Mouse (Mus musculus): ENCODE results near the gene Rab15.
A peak's percentile ranks its signal among the peaks of the same experiment; 100 is the strongest.

Gene Rab15

DNA sequence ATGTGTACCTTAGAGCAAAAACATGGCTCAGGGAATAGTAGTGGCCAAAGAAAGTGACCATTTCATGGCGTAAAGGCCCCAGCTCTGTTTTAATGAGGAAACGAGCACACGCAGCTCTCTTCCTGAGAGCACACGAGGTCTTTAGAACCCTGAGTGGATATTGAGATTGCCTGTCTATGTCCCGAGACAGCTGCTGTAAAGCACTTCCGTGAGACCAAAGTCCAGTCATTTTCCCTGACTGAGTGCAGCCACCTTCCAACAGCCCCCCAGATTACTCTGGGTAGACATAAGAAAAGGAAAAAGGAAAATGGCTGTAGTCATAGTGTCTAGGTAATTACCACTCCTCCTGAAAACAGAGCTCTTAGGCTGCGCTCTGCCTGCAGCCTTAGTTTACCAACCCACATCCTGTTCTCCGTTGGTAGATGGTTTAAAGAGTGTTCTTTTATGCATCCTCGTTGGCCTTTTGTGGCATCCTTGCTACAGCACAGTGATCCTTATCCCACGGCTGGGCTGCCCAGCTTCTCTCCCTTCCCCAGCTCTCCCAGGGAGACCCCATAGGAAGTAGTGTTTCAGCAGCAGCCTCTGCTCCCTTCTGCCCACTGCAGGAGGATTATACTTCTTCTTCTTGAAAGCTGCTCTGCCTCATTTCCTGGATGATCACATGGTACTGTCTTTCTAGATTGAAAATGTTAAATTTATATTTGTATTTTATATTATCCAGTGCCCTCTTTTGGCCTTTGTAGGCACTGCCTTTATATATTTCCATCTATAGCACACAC is 44.2 kb downstream of the Rab15 start:
- DNase-seq (ENCODE audit: low read depth, low spot score): peak; percentile 72

DNA sequence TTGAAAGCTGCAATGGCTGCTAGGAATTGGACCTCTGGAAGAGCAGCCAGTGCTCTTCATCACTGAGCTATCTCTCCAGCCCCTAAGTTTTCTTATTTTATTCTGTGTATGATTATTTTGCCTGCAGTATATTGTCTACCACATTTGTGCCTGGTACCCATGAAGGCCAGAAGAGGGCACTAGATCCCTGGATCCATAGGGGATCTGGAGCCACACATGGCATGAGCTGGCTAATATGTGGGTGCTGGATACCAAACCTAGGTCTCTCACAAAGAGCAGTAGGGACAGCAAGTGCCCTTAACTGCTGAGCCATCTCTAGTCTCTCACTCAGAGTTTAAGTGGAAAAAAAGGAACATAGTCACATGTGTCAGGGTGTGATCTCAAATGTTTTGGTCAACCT is 44.9 kb downstream of the Rab15 start:
- peak; percentile 12 for DNase-seq (ENCODE audit: low read depth, low spot score)

DNA sequence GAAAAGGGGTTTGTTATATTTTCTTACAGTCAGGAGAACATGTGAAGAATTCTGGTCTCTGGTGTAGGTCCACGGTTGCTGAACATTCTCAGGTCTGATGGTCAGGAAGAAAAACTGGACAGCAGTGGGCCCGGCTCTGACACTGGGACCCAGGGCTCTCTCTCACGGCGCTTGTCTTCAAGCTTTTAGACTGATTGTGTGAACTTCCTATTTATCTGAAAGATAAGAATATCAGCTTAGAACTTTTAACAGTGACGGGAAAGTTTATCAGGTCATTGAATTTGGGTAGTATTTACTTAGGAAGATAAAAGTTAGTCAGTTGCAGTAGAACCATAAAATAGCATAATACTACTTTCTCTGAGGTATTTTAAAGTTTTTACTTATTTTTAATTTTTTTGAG is 45.8 kb downstream of the Rab15 start:
- no peak for DNase-seq (ENCODE audit: low read depth, low spot score)

DNA sequence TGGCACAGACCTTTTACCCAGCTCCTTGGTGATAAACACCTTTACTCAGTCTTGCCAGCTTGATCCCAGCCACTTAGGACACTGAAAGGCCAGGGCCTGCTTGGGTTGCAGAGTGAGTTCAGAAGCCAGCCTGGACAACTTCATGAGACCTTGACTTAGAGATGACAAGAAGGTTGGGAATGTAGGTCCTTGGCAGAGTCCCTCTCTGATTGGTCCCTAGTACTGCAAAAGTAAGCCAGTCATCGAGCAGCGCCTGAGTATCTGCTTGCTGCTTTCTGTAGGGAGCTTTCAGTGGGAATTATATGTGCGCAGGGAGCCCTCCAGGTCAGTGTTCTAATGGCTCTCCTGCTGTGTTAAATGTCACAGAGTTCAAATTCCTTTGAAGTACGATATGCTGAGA is 47.6 kb downstream of the Rab15 start:
- DNase-seq (ENCODE audit: low read depth, low spot score): no peak

DNA sequence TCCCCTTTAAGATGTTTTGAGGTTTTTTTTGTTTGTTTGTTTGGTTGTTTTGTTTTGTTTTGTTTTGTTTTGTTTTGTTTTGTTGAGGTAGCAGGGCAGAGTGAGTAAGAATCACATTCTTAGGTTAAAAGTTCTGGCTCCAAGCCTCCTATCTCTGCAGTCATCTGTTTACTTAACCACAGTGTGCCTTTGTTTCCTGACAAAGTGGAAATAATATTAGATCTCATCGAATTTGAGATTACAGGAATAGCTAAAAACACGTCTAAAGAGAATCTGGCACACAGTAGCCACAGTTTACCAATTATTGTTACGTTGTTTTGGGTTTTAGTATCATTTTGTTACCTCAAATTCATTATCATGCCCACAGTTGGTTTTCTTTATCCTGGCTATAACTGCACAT is 48.1 kb downstream of the Rab15 start:
- DNase-seq (ENCODE audit: low read depth, low spot score): peak; percentile 40

DNA sequence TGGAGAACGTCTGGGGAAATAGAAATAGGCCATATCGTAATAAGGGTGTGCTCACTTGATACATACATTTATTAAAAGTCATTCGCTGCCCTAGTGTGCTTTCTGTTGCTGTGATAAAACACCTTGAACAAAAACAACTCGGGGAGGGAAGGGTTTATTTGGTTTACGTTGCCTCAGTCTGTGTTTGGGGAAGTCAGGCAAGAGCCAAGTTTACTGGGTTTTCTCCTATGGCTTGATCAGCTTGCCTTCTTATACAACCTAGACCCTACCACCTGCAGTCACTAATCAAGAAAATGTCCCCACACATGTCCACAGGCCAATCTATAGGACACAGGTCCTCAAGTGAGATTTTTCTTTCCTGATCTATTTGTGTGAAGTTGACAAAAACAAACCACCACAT is 51.2 kb downstream of the Rab15 start:
- DNase-seq (ENCODE audit: low read depth, low spot score): no peak

DNA sequence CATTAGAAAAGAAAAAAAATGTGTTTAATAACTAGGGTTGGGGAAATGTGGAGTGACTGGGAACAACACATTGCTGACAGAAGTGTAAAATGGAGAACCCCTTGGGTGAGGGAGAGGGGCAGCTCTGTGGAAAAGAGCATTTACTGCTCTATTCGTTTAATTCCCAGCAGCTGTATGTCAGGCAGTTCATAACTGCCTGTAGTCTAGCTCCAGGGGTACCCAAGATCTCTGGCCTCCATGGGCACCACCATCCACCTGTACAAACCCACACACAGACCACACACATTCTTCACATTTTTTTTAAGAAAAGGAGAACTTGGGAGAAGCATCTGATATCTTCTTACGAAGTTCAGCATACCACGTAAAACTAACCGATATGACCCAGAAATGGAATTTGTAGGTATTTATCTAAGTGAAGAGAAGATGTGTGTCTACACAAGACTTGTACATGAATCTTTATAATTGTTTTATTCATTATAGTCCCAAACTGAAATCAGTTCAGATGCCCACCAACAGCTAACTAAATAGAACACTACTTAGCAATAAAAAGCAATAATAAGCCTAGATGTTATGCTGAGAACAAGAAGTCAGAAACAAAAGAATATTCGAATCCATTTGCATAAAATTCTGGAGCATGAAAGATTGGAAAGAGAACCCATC is 51.7 kb downstream of the Rab15 start:
- DNase-seq (ENCODE audit: low read depth, low spot score): no peak

DNA sequence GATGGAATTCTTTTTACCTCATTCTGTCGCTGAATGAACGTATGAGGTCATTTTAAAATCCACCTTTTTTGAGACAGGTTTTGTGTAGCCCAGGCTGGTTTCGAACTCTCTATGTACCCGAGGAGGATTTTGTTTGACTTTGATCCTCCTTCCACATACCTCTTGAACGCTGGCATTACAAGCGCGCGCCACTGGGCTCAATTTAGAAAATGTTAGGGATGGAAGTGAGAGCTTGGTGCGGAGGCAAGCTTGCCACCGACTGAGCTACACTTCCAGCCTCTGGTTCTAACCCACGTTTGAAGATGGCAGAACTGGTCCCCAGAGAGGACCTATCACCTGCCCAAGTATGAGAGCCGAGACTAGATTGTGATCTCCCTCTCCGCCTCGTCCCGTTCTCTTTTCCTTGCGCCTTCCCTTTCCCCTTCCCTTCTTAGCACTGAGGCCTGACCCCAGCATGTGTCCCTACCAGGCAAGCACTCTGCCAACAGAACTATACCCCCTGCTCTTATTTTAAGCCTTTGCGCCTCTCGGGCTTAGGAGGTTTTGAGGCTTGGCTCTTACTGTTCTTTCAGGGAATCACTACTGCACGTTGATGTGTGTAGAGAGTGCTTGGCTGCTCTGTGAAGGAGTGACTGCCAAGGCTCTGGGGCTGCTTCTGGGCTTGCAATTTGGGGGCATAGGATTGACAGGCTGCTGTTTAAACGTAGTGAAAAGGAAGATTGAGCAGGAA is 56.6 kb downstream of the Rab15 start:
- no peak for DNase-seq (ENCODE audit: low read depth, low spot score)

DNA sequence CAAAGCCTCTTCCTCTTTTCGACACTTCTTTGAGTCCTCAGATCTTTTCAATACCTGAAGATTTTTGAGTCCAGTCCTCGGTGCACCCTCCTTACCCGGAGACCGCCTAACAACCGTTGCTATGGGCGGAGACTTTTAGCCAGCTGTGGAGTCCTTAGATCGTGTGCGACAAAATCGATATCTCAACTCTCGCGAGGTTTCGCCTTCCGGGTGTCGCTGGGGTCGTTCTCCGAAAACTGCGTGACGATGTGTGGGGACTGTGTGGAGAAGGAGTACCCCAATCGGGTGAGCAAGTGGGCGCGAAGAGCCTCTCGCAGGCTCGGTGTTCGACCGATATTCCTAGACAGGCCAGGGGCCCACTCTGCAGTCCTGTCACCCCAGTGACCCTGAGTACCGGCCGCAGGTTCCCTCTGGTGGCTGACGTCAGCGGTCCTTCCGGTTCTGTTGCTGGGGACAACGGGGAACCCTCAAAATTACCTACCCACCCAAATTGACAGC is 57.3 kb downstream of the Rab15 start, which contains the start of the genes Churc1 and Fntb:
Churc1 (plus strand) TSS at position 185 of the 498 bp plus-strand sequence.
Fntb (plus strand) TSS at position 236 of the 498 bp plus-strand sequence.
- peak; percentile 98 for DNase-seq (ENCODE audit: low read depth, low spot score)

DNA sequence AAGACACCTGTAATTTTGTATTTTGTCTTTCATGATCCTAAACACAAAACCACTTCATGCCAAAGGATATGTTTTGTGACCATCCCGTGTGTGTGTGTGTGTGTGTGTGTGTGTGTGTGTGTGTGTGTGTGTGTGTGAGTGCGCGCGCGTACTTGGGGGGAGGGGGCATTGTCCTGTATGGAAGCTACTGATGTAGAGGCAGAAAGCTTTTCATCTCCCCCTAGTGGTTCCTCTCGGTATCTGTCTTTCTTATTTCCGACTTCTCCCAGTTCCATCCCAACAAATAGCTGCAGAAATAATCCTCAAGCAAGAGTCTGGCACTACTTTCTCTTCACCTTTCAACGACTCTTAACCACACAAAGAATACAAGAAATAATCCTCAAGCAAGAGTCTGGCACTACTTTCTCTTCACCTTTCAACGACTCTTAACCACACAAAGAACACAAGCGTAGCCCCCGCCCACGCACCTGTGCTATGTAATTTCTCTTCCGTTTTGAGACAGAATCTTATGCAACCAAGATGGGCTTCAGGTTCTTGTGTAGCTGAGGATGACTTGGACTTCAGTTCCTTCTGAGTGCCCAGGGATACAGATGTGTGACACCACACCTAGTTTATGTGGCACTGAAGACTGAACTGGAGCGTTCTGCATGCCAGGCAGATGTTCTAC is 69.9 kb downstream of the Rab15 start:
- peak; percentile 87 for DNase-seq (ENCODE audit: low read depth, low spot score)

DNA sequence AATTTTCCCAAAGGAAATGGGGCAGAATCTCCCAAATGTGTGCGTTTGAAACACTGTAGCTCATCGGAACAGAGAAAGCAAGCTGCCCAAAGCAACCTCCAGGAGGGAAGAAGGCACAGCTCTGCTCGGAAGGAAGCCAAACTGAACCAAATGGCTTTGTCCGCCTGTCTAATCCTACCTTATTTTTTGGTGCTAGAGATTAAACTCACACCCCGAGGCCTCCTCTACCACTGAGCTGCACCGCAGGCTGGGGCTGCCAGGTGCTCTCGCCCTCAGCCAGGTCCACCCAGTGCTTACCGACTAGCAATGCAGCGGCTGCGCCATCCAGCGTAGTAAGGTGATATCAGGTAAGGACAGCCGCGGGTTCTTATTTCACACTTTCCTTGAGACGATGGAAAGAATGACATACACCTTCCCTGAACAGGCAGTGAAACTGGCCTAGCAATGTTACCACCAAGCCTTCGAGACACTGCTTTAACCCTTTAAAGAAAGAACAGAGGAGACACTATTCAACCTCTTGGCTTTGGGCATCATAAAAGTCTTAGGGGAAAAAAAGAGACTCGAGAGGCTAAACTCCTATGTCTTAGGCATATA is 71.7 kb downstream of the Rab15 start:
- no peak for DNase-seq (ENCODE audit: low read depth, low spot score)
